Mouse (Mus musculus) kidney, embryonic 16.5 days (tissue): ENCODE data around the gene Usp28. TPM values are rescaled to one million over a fixed set of nuclear protein-coding genes. Genes with fewer than 3 reads are reported as not detected.

Experiments
- ATAC-seq: fragments of 200-750 bp; cut with Nextera tagmentation; 2 replicates; pipeline ENCODE4 v1.8.0; 2017; ENCODE audit warnings: moderate TSS enrichment; ENCODE audit not compliant: low FRiP score, low TSS enrichment
- H3K27ac ChIP-seq: fragments of 300-500 bp; sonication (generic); 2 replicates; pipeline ENCODE4 v1.5.1; 2014; ENCODE audit warnings: low read length
- H3K27me3 ChIP-seq: fragments of 300-500 bp; sonication (generic); 2 replicates; pipeline ENCODE4 v1.6.1; 2014; ENCODE audit warnings: low read length, control low read depth, mixed read lengths; ENCODE audit not compliant: insufficient read depth
- H3K36me3 ChIP-seq: fragments of 300-500 bp; sonication (generic); 2 replicates; pipeline ENCODE4 v1.6.1; 2014; ENCODE audit warnings: low read length, control low read depth, mixed read lengths; ENCODE audit not compliant: insufficient read depth
- H3K4me1 ChIP-seq: fragments of 300-500 bp; sonication (generic); 2 replicates; pipeline ENCODE4 v1.6.1; 2014; ENCODE audit warnings: low read length, control low read depth, mixed read lengths; ENCODE audit not compliant: insufficient read depth
- H3K4me2 ChIP-seq: fragments of 300-500 bp; sonication (generic); replicated peaks from 2 replicates; pipeline ENCODE4 v1.6.1; 2014; ENCODE audit warnings: low read depth, low read length
- H3K4me3 ChIP-seq: fragments of 300-500 bp; sonication (generic); 2 replicates; pipeline ENCODE4 v1.5.1; 2014; ENCODE audit warnings: mild to moderate bottlenecking, low read length
- H3K9ac ChIP-seq: fragments of 300-500 bp; sonication (generic); replicated peaks from 2 replicates; pipeline ENCODE4 v1.6.1; 2014; ENCODE audit warnings: low read length
- H3K9me3 ChIP-seq: fragments of 300-500 bp; sonication (generic); 2 replicates; pipeline ENCODE4 v1.6.1; 2016; ENCODE audit warnings: low read length, control low read depth
- WGBS: fragments of 180-500 bp; shearing (Covaris S2); extraction: QIAGEN DNeasy Blood & Tissue Kit; methylation state at CpG from one replicate; pipeline ENCODE4 v1.1.7; 2014; 5-methylcytosine and 5-hydroxymethylcytosine counted together
- polyA plus RNA-seq: library from polyadenylated mRNA; unstranded; fragments of >200 nt; fragmentation: Nextera tagmentation; extraction: Ambion mirVana; gene quantifications from 2 replicates; pipeline ENCODE4 v1.2.1, GENCODE M21; 2015

Usp28 gene
- polyA plus RNA-seq, 1 experiment from 2014 or later = 30.1 TPM

GRCm38 (mm10) chr9:49076847-49077246, 91.7 kb downstream of the Usp28 start:
- Histone ChIP-seq H3K27me3 (no peaks in the 10 kb centered on the region), H3K36me3 (peaks cover 52% of the 10 kb centered on the region), H3K9ac (no peak overlapping the region), H3K4me1 (no peaks in the 10 kb centered on the region), H3K4me2 (no peak overlapping the region), H3K9me3 (no peaks in the 10 kb centered on the region), H3K4me3 (no peak overlapping the region), H3K27ac (no peak overlapping the region)
- no peak for ATAC-seq
- WGBS = 96% methylated on average over 3 of the region's 3 CpGs

- H3K9me3 ChIP-seq = no peaks in the 10 kb centered on the region
- no peak within 1 kb of the TSS for H3K27ac ChIP-seq
- peaks cover 23% of the 10 kb centered on the region for H3K36me3 ChIP-seq
- 57% methylated on average over 5 of the region's 5 CpGs for WGBS
- no peak; the same call in 1 of the 2 replicates for ATAC-seq
- H3K27me3 ChIP-seq = no peaks in the 10 kb centered on the region
- H3K4me3 ChIP-seq = no peak within 1 kb of the TSS
- no peaks in the 10 kb centered on the region for H3K4me1 ChIP-seq
- H3K9ac ChIP-seq = no peak within 1 kb of the TSS
- no peak within 1 kb of the TSS for H3K4me2 ChIP-seq
Measured at GRCm38 (mm10) chr9:49081107-49081506, 95.9 kb downstream of the Usp28 start, which contains the start of gene Tmprss5. Gene Tmprss5 (plus strand): TSS chr9:49081260.

DNA sequence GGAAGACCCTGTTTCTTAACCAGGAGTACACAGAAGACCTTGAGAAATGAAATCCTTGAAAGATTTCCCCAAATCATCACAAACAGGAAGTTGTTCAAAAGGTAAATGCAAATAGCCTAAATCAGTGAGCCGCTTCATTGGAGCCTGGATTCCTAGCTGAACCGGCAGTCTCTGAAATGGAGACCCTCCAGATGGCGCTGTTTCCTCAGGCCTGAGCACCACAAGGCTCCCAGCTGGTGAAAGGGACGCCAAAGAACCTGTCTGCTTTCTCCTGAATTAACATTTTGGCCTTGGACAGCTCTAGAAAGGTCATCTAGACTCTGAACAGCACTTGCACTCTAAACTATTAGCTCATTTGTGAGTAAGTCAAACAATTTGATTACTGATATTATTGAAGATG, 96.4 kb downstream of the Usp28 start:
- ATAC-seq = 0 out of 2 replicates have a peak, but pooled peaks have one; percentile 31
- 12% methylated on average over 4 of the region's 4 CpGs for WGBS
- peaks cover 23% of the 10 kb centered on the region for H3K36me3 ChIP-seq

DNA sequence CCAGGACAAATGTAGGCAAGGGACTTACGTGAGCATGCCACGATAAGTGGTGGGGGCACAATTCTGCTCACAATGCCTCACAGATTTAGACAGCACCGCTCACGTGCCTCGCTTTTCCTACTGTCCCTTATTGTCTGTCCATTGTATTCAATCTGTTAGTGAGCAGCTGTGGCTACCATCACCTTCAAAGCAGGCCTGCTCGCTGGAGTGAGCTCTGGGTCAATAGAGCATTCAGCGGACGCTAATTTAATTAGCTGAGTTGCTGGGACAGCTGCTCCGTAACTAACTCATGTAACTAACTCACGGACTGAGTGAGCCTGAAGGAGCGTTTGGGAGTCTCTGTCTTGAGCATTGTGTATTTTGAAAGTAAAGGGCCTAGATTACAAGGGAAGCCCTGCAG, 102.1 kb downstream of the Usp28 start:
- no peak overlapping the region for H3K27ac ChIP-seq
- 30% methylated on average over 11 of the region's 11 CpGs for WGBS
- H3K36me3 ChIP-seq = no peaks in the 10 kb centered on the region
- no peak for ATAC-seq
- H3K9ac ChIP-seq = no peak overlapping the region
- no peaks in the 10 kb centered on the region for H3K9me3 ChIP-seq
- H3K4me3 ChIP-seq = no peak overlapping the region
- peaks cover 6% of the 10 kb centered on the region for H3K4me1 ChIP-seq
- no peaks in the 10 kb centered on the region for H3K27me3 ChIP-seq
- no peak overlapping the region for H3K4me2 ChIP-seq

More for the DNA sequence above, 96.4 kb downstream of the Usp28 start:
- H3K9ac ChIP-seq = no peak overlapping the region
- H3K27me3 ChIP-seq = no peaks in the 10 kb centered on the region
- no peak overlapping the region for H3K27ac ChIP-seq
- H3K9me3 ChIP-seq = no peaks in the 10 kb centered on the region
- no peaks in the 10 kb centered on the region for H3K4me1 ChIP-seq
- no peak overlapping the region for H3K4me2 ChIP-seq
- no peak overlapping the region for H3K4me3 ChIP-seq

Other genes with a start within 250 kb of the Usp28 start
- gene Zbtb16, start 149.2 kb upstream of the Usp28 start, polyA plus RNA-seq = 1.5 and 1.8 TPM in 2 replicates
- gene Htr3a, start 74.3 kb upstream of the Usp28 start, polyA plus RNA-seq = 0.78 and 0.86 TPM in 2 replicates
- 0.10 and 0.32 TPM in 2 replicates for gene Htr3b, start 20.4 kb upstream of the Usp28 start, polyA plus RNA-seq
- 40.1 and 41.0 TPM in 2 replicates for gene Zw10, start 70.2 kb downstream of the Usp28 start, polyA plus RNA-seq
- 0.19 and 0.45 TPM in 2 replicates for gene Tmprss5, start 95.9 kb downstream of the Usp28 start, polyA plus RNA-seq